Mouse (Mus musculus) embryonic fibroblast, embryonic 13.5 days (primary cell): ENCODE measurements around the gene H6pd. TPM values are rescaled to one million over a fixed set of nuclear protein-coding genes. Genes with fewer than 3 reads are reported as not detected.

ENCODE experiments used
- H3K27ac ChIP-seq: 2 replicates; pipeline ENCODE4 v1.5.1; 2012; ENCODE audit warnings: low read length, control low read depth, inconsistent platforms; ENCODE audit not compliant: insufficient read depth
- H3K4me1 ChIP-seq: 2 replicates; pipeline ENCODE4 v1.6.1; 2011; ENCODE audit warnings: low read length; ENCODE audit not compliant: control insufficient read depth, insufficient read depth
- H3K4me3 ChIP-seq: 2 replicates; pipeline ENCODE4 v1.5.1; 2011; ENCODE audit warnings: mild to moderate bottlenecking, control low read depth, low read length; ENCODE audit not compliant: insufficient read depth
- CTCF ChIP-seq: IDR thresholded peaks from 2 replicates; pipeline ENCODE4 v1.5.1; 2011; ENCODE audit warnings: mild to moderate bottlenecking, control low read depth, low read length, moderate library complexity, borderline replicate concordance; ENCODE audit not compliant: insufficient read depth
- POLR2A ChIP-seq: IDR thresholded peaks from 2 replicates; pipeline ENCODE4 v1.6.1; 2011; ENCODE audit warnings: low read depth, mild to moderate bottlenecking, control low read depth, low read length, moderate library complexity
- polyA plus RNA-seq: library from polyadenylated mRNA; stranded (reverse); fragments of >200 nt; gene quantifications from 2 replicates; pipeline ENCODE4 v1.2.4, GENCODE M21; 2011; ENCODE audit warnings: low read depth; ENCODE audit not compliant: missing spikeins, insufficient read length

H6pd gene
- 59.2 and 64.8 TPM in 2 replicates for polyA plus RNA-seq

DNA sequence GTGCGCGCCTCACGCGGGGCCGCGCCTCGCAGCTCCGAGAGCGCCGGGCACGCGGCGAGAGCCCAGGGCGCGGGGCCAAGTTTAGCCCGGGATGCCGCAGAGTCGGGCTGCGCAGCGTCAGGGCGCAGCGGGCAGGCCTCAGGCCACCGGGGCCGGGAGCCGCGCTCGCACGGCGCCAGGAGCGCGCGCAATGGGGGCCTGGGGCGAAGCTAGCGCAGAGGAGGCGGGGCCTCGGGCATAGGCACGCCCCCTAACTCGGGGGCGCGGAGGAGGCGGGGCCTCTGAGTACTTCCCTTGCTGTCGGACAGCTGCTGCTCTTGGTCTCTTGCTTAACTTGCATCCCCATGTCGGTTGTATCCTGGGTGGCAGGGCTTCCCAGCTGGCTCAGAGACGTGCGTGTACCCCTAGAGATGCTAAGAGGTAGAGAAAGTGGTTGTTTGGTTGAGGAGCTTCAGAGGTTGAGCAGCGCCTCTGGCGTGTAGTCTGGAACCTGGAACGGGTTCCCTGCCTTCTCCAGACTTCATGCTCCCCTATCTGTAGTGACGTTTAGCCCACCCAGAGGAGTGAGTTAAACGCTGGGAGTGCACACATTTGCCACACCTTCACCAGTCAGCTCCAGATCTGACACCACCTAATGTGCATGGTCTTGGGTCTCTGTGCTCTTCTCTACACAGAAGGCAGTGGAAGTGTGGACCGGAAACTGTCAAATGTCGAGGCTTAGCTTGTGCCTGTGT lies at the start of gene H6pd:
H6pd (minus strand) TSS at position 171 of the 734 bp plus-strand sequence.
- peaks cover 8% of the 10 kb centered on the region; the same call in 1 of the 2 replicates for H3K4me1 ChIP-seq
- peak within 1 kb of the TSS; percentile 42 for H3K4me3 ChIP-seq
- peak within 1 kb of the TSS; percentile 85 for H3K27ac ChIP-seq
- TF ChIP-seq CTCF (no peak), POLR2A (peak; percentile 81)

DNA sequence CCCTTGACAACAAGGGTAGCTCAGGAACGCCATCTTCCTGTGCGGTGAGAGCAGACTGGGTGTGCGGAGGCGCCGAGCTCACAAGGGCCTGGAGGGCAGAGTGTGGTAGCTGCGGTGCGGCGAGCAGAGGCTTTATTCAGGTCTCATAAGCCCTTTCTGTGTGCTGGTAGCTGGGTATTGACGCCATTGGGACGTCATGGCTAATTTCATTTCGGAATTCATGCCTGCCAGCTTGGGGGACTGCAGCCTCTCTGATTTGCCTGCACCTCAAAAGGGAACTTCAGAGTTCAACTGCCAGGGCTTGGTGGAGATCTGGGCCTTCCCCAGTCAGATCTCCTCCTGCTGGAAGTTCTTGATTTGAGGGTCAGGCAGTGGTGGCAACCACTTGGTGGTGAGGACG lies 48.9 kb upstream of the H6pd start:
- no peak for TF ChIP-seq POLR2A
- no peak for TF ChIP-seq CTCF
- no peak overlapping the region for H3K27ac ChIP-seq

GRCm38 (mm10) chr4:150056171-150056570 lies 47.3 kb upstream of the H6pd start:
- peaks cover 31% of the 10 kb centered on the region for H3K4me1 ChIP-seq
- TF ChIP-seq POLR2A (no peak), CTCF (no peak)
- H3K27ac ChIP-seq = no peak overlapping the region
- no peak overlapping the region for H3K4me3 ChIP-seq

More for the DNA sequence above, 48.9 kb upstream of the H6pd start:
- H3K4me1 ChIP-seq = peaks cover 31% of the 10 kb centered on the region
- H3K4me3 ChIP-seq = no peak overlapping the region

DNA sequence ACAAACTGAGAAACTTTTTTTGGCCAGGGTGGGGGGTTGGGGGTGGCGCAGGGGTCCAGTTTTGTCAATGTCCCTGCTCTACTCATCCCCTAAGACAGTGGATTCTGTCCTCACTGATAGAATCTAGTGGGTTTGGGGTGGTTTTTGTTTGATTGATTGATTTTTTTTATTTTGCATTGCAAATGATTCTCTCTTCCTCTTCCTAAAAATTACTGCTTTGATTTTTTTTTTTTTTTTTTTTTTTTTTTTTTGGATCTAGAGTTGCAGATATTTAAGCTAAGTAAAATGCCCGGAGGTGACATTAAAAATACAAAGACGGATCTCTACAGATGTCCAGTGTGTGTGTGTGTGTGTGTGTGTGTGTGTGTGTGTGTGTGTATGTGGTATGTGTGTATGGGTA lies 43.6 kb upstream of the H6pd start:
- Histone ChIP-seq H3K4me1 (peaks cover 12% of the 10 kb centered on the region), H3K4me3 (no peak overlapping the region), H3K27ac (no peak overlapping the region)
- TF ChIP-seq CTCF (no peak), POLR2A (no peak)

DNA sequence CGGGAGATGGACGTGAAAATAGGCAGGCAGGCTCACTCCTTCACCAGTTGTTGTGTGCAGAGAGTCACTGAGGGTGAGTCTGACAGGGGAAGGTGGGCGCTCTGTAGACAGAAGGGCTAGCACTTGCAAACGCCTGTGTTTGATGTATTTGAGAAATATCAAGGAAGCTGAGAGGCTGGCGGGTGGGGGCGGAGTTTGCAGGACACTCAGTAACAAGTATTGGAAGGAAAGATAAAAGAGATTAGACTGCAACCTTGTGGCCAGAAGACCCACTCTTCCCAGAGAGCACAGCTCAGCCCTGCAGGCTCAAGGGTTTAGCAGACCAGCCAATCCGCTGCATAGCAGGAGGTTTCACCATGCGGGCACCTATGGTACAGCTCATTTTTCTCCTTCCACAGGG lies 42.7 kb upstream of the H6pd start:
- H3K4me3 ChIP-seq = peak overlapping the region; percentile 2; the same call in 1 of the 2 replicates
- H3K27ac ChIP-seq = no peak overlapping the region
- no peak for TF ChIP-seq POLR2A
- peaks cover 12% of the 10 kb centered on the region for H3K4me1 ChIP-seq

GRCm38 (mm10) chr4:150049564-150050226 lies 40.9 kb upstream of the H6pd start:
- peak overlapping the region; percentile 89 for H3K27ac ChIP-seq
- H3K4me3 ChIP-seq = peak overlapping the region; percentile 72
- TF ChIP-seq POLR2A (0 out of 2 replicates have a peak, but pooled peaks have one; percentile 22), CTCF (no peak)
- peaks cover 6% of the 10 kb centered on the region for H3K4me1 ChIP-seq

DNA sequence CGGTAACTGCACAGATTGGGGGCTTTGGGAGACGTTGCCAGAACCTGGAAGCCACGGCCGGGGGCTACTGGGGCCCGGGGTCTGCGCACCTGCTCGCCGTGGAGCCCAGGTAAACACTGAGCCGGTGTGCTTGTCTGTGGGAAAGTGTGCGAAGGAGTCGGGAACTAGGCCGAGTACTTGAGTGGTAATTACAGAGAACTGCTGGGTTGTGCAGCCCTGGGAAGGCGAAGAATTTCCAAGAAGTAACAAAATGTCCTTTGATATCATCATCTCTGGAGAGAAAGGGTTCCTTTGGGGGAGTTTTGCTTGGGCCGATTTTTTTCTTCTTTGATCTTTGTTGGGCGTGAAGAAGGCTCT lies 40.3 kb upstream of the H6pd start:
- peaks cover 2% of the 10 kb centered on the region for H3K4me1 ChIP-seq
- H3K4me3 ChIP-seq = peak overlapping the region; percentile 72
- peak overlapping the region; percentile 89 for H3K27ac ChIP-seq
- no peak for TF ChIP-seq CTCF
- TF ChIP-seq POLR2A = no peak

- Histone ChIP-seq H3K4me3 (peak overlapping the region; percentile 72), H3K4me1 (no peaks in the 10 kb centered on the region; the same call in none of the 2 replicates), H3K27ac (peak overlapping the region; percentile 89)
- 0 out of 2 replicates have a peak, but pooled peaks have one; percentile 22 for TF ChIP-seq POLR2A
- TF ChIP-seq CTCF = no peak
Measured at GRCm38 (mm10) chr4:150048478-150049156, 39.8 kb upstream of the H6pd start.

GRCm38 (mm10) chr4:150048038-150048437 lies 39.2 kb upstream of the H6pd start:
- peak overlapping the region; percentile 89 for H3K27ac ChIP-seq

More at GRCm38 (mm10) chr4:150048038-150048437, 39.2 kb upstream of the H6pd start:
- no peaks in the 10 kb centered on the region; the same call in none of the 2 replicates for H3K4me1 ChIP-seq
- peak overlapping the region; percentile 72 for H3K4me3 ChIP-seq
- peak; percentile 96 for TF ChIP-seq POLR2A
- no peak for TF ChIP-seq CTCF
